Mouse (Mus musculus): ENCODE data around the gene Pskh1. TPM values are rescaled to one million over a fixed set of nuclear protein-coding genes. Genes with fewer than 3 reads are reported as not detected.

The Pskh1 gene
- polyA plus RNA-seq, 1 experiment from 2014 or later: 44.8 TPM

DNA sequence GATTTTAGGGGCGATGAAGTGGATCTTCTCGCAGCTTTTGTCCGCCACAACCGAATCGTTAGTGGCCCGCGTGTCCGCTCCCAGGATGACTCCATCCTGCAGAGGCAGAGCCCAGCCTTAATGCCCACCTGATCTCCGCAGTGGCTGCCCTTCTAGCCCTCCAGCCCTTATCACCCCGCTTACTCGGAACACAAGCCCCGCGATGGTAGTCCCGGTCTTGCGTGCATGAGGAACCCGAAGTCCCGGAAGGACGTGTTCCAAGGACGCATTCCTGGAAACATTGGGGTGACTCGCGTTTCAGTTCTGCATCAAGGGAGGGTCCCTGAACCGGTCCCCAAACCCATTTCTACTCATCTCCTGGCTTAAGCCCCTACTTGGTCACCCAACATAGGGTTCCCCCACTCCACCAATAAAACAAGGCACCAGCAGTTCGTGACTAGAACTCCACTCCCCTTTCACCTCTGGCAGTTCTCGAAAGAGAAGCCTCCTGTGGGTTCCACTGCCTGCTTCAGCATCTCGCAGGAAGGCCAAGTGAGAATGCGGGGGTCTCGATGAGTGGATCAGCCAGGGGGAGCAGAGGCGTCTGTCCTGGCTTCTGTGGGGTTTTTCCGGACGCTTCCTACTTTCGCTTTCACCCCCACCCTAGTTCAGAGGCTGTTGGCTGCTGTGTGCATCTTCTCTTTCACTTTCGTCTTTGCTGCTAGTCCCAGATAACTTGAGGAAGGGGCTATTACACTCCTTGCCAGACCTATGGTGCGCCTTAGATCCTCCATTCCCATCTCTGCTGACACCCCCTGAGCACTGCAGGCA lies 37.5 kb downstream of the Pskh1 start:
- Histone ChIP-seq H3K27me3 (no peaks in the 10 kb centered on the region), H3K4me1 (peaks cover 12% of the 10 kb centered on the region; the same call in 1 of the 2 replicates), H3K4me3 (peak overlapping the region; percentile 65), H3K9ac (peak overlapping the region; percentile 63), H3K36me3 (peaks cover 19% of the 10 kb centered on the region), H3K4me2 (replicated peaks) (peak overlapping the region; percentile 66), H3K27ac (peak overlapping the region; percentile 76), H3K9me3 (no peaks in the 10 kb centered on the region)
- WGBS: 2% methylated on average over 33 of the region's 33 CpGs
- peak; percentile 31; the same call in 1 of the 2 replicates for ATAC-seq (ENCODE audit: insufficient number of reproducible peaks, insufficient read depth, low FRiP score, low TSS enrichment)

DNA sequence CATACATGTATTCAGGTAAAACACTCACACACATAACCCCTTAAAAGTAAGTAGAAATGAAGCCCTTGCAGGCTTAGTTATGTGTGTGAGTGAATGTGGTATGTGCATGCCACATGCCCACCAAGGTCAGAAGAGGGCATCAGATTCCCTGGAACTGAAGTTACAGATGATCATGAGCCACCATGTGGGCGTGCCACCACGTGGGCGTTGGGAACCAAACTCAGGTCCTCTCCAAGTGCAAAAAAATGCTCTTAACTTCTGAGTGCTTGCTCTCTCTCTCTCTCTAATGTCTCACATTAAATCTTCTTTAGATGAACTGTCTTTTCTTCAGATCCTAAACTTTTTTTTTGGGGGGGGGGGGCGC lies 38.0 kb downstream of the Pskh1 start, which contains the start of gene Psmb10:
Gene Psmb10, minus strand, starts transcription at position 139 of the 364 bp plus-strand sequence.
- Histone ChIP-seq H3K4me3 (peak within 1 kb of the TSS; percentile 65), H3K27me3 (no peaks in the 10 kb centered on the region), H3K4me1 (peaks cover 12% of the 10 kb centered on the region; the same call in 1 of the 2 replicates), H3K9ac (peak within 1 kb of the TSS; percentile 63), H3K4me2 (replicated peaks) (peak within 1 kb of the TSS; percentile 66), H3K9me3 (no peaks in the 10 kb centered on the region), H3K27ac (peak within 1 kb of the TSS; percentile 76), H3K36me3 (peaks cover 18% of the 10 kb centered on the region)
- 23% methylated on average over 4 of the region's 4 CpGs for whole genome bisulfite sequencing
- no peak for ATAC-seq (ENCODE audit: insufficient number of reproducible peaks, insufficient read depth, low FRiP score, low TSS enrichment)

- Histone ChIP-seq H3K4me2 (replicated peaks) (no peak overlapping the region), H3K27me3 (no peaks in the 10 kb centered on the region), H3K27ac (no peak overlapping the region), H3K4me1 (no peaks in the 10 kb centered on the region), H3K9ac (no peak overlapping the region), H3K4me3 (no peak overlapping the region), H3K9me3 (no peaks in the 10 kb centered on the region), H3K36me3 (peaks cover 53% of the 10 kb centered on the region)
- ATAC-seq (ENCODE audit: insufficient number of reproducible peaks, insufficient read depth, low FRiP score, low TSS enrichment): no peak
- 90% methylated on average over 11 of the region's 11 CpGs for WGBS
Measured at GRCm38 (mm10) chr8:105942026-105942425, 41.8 kb downstream of the Pskh1 start.

GRCm38 (mm10) chr8:105942542-105942941 lies 42.3 kb downstream of the Pskh1 start:
- no peak overlapping the region for H3K27ac ChIP-seq
- ATAC-seq (ENCODE audit: insufficient number of reproducible peaks, insufficient read depth, low FRiP score, low TSS enrichment): no peak
- no peak overlapping the region for H3K4me2 ChIP-seq (replicated peaks)
- no peak overlapping the region for H3K4me3 ChIP-seq
- 0 out of 2 replicates have a peak overlapping the region, but pooled peaks have one; percentile 4 for H3K9ac ChIP-seq
- no peaks in the 10 kb centered on the region for H3K9me3 ChIP-seq
- H3K27me3 ChIP-seq: no peaks in the 10 kb centered on the region
- 93% methylated on average over 5 of the region's 5 CpGs for WGBS
- peaks cover 58% of the 10 kb centered on the region for H3K36me3 ChIP-seq
- no peaks in the 10 kb centered on the region for H3K4me1 ChIP-seq

GRCm38 (mm10) chr8:105943321-105943739 lies 43.1 kb downstream of the Pskh1 start, which contains the start of gene Lcat:
Lcat (minus strand) TSS chr8:105943382.
- no peaks in the 10 kb centered on the region for H3K4me1 ChIP-seq
- H3K36me3 ChIP-seq: peaks cover 65% of the 10 kb centered on the region
- 0 out of 2 replicates have a peak within 1 kb of the TSS, but pooled peaks have one; percentile 4 for H3K9ac ChIP-seq
- H3K27me3 ChIP-seq: no peaks in the 10 kb centered on the region
- no peak for ATAC-seq (ENCODE audit: insufficient number of reproducible peaks, insufficient read depth, low FRiP score, low TSS enrichment)
- H3K9me3 ChIP-seq: no peaks in the 10 kb centered on the region
- H3K4me2 ChIP-seq (replicated peaks): no peak within 1 kb of the TSS
- no peak within 1 kb of the TSS for H3K4me3 ChIP-seq
- WGBS: 76% methylated on average over 7 of the region's 8 CpGs
- no peak within 1 kb of the TSS for H3K27ac ChIP-seq

DNA sequence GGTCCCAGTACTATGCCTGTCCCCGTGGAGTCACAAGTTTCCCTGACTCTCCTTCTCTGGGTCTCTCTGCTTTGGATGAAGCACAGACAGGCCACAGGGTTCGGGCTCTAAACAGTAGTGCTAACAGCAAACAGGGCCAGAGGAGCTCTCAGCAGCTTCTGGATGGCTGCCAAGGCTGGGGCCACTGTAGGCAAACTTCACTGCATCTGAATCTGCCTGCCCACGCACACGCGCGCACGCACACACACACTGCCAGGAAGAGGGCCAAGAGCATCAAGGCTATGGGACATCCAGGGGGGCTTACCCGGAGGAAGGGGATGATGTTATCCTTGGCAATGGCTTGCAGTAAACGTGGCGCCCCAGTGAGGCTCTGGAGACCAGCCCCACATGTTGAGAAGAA lies 49.1 kb downstream of the Pskh1 start:
- no peak for ATAC-seq (ENCODE audit: insufficient number of reproducible peaks, insufficient read depth, low FRiP score, low TSS enrichment)
- H3K9me3 ChIP-seq: no peaks in the 10 kb centered on the region
- no peaks in the 10 kb centered on the region for H3K4me1 ChIP-seq
- WGBS: 88% methylated on average over 10 of the region's 10 CpGs
- H3K27me3 ChIP-seq: no peaks in the 10 kb centered on the region
- H3K4me2 ChIP-seq (replicated peaks): no peak overlapping the region
- H3K27ac ChIP-seq: no peak overlapping the region
- no peak overlapping the region for H3K4me3 ChIP-seq
- peaks cover 90% of the 10 kb centered on the region for H3K36me3 ChIP-seq
- no peak overlapping the region for H3K9ac ChIP-seq

DNA sequence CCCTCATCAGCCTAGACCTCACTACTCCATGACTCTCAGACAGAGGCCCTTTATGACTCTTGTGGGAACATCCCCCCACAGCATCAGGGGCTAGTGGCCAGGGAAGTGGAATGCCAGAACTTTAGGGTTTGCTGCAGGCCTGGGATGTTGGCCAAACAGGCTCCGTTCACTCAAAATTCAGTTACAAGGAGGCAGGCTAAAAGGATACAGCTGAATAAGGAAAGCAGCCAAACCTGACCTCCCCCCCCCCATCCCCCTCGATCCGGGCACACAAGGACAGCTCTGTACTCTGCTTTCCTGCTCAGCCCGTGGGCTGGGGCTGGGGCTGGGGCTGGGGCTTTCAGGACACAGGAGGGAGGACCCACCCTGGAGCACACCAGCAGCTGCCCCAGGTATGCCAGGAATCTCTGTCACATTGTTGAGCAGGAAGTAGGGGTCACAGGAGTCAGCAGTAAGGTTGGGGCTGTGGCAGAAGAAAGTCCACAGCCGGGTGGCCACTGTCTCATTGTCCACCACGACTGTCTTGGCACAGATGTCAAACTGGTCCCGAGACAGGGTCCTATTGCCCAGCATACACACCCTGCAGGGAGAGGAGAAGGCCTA lies 50.9 kb downstream of the Pskh1 start:
- H3K36me3 ChIP-seq: peaks cover 84% of the 10 kb centered on the region
- ATAC-seq (ENCODE audit: insufficient number of reproducible peaks, insufficient read depth, low FRiP score, low TSS enrichment): peak; percentile 13; the same call in 1 of the 2 replicates

GRCm38 (mm10) chr8:105956556-105956955 lies 56.3 kb downstream of the Pskh1 start:
- Histone ChIP-seq H3K27me3 (no peaks in the 10 kb centered on the region), H3K9ac (no peak overlapping the region), H3K4me3 (no peak overlapping the region), H3K9me3 (no peaks in the 10 kb centered on the region), H3K4me1 (no peaks in the 10 kb centered on the region), H3K36me3 (peaks cover 59% of the 10 kb centered on the region), H3K27ac (no peak overlapping the region), H3K4me2 (replicated peaks) (no peak overlapping the region)
- no peak for ATAC-seq (ENCODE audit: insufficient number of reproducible peaks, insufficient read depth, low FRiP score, low TSS enrichment)
- WGBS: 93% methylated on average over 4 of the region's 4 CpGs

More for the DNA sequence above, 50.9 kb downstream of the Pskh1 start:
- Histone ChIP-seq H3K4me2 (replicated peaks) (no peak overlapping the region), H3K9me3 (no peaks in the 10 kb centered on the region), H3K27ac (0 out of 2 replicates have a peak overlapping the region, but pooled peaks have one; percentile 43), H3K9ac (no peak overlapping the region), H3K4me1 (no peaks in the 10 kb centered on the region), H3K4me3 (no peak overlapping the region), H3K27me3 (no peaks in the 10 kb centered on the region)
- 13% methylated on average over 7 of the region's 7 CpGs for WGBS

DNA sequence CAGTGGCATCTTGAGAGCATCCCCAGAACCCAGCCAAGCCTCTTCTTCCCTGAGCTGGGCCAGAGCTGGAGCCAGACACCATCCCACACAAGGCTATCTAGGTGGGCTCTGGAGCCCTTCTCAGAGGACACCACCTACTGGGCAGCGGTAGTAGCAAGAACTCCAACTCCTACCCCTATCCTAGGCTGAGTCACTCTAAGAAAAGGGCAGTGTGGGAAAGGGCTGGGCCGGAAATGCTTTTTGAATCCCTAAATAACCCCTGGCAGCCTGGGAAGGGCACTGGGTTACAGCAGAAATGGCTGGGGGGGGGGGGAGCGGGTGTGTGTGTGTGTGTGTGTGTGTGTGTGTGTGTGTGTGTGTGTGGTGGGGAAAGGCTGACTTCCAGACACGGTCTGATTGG lies 57.6 kb downstream of the Pskh1 start:
- H3K9ac ChIP-seq: no peak overlapping the region
- 66% methylated on average over 3 of the region's 4 CpGs for WGBS
- no peak overlapping the region for H3K27ac ChIP-seq
- no peak overlapping the region for H3K4me2 ChIP-seq (replicated peaks)
- no peaks in the 10 kb centered on the region for H3K9me3 ChIP-seq
- H3K4me3 ChIP-seq: no peak overlapping the region
- no peak for ATAC-seq (ENCODE audit: insufficient number of reproducible peaks, insufficient read depth, low FRiP score, low TSS enrichment)
- peaks cover 53% of the 10 kb centered on the region for H3K36me3 ChIP-seq
- no peaks in the 10 kb centered on the region for H3K27me3 ChIP-seq
- H3K4me1 ChIP-seq: no peaks in the 10 kb centered on the region; the same call in 1 of the 2 replicates

GRCm38 (mm10) chr8:105959350-105959749 lies 59.1 kb downstream of the Pskh1 start:
- H3K36me3 ChIP-seq: peaks cover 38% of the 10 kb centered on the region
- H3K9ac ChIP-seq: no peak overlapping the region
- H3K27ac ChIP-seq: no peak overlapping the region
- H3K4me3 ChIP-seq: no peak overlapping the region
- no peaks in the 10 kb centered on the region for H3K9me3 ChIP-seq
- no peak overlapping the region for H3K4me2 ChIP-seq (replicated peaks)
- H3K4me1 ChIP-seq: peaks cover 6% of the 10 kb centered on the region
- no peaks in the 10 kb centered on the region for H3K27me3 ChIP-seq
- no peak for ATAC-seq (ENCODE audit: insufficient number of reproducible peaks, insufficient read depth, low FRiP score, low TSS enrichment)
- 86% methylated on average over 7 of the region's 7 CpGs for WGBS

- WGBS: 76% methylated on average over 14 of the region's 14 CpGs
- no peak overlapping the region for H3K4me3 ChIP-seq
- no peak overlapping the region for H3K27ac ChIP-seq
- no peak overlapping the region for H3K9ac ChIP-seq
- no peaks in the 10 kb centered on the region for H3K27me3 ChIP-seq
- no peak for ATAC-seq (ENCODE audit: insufficient number of reproducible peaks, insufficient read depth, low FRiP score, low TSS enrichment)
- no peaks in the 10 kb centered on the region for H3K9me3 ChIP-seq
- H3K4me2 ChIP-seq (replicated peaks): no peak overlapping the region
- peaks cover 15% of the 10 kb centered on the region for H3K4me1 ChIP-seq
- peaks cover 28% of the 10 kb centered on the region for H3K36me3 ChIP-seq
Measured at GRCm38 (mm10) chr8:105961101-105961500, 60.9 kb downstream of the Pskh1 start.

DNA sequence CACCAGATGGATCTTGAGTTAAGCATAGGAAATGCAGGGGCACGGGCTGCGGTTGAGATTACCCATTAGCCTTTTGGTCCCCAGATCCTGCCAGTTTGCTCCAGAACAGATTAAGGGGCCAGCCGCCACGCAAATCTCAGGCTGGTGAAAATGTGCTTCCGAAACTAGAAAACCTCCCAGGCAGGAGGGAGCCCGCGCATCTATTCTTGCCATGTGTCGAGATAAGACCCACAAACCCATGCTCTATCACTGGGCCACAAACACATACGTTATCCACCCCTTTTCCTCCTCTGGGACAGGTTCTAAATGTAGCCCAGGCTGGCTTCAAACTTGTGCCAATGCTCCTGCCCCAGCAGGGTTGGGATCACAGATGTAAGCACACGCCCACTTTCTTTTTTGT lies 61.3 kb downstream of the Pskh1 start:
- no peak overlapping the region for H3K4me3 ChIP-seq
- 83% methylated on average over 10 of the region's 10 CpGs for WGBS
- no peaks in the 10 kb centered on the region for H3K27me3 ChIP-seq
- peaks cover 26% of the 10 kb centered on the region for H3K36me3 ChIP-seq
- no peak overlapping the region for H3K9ac ChIP-seq
- no peaks in the 10 kb centered on the region for H3K9me3 ChIP-seq
- no peak overlapping the region for H3K27ac ChIP-seq
- no peak for ATAC-seq (ENCODE audit: insufficient number of reproducible peaks, insufficient read depth, low FRiP score, low TSS enrichment)
- H3K4me1 ChIP-seq: peaks cover 19% of the 10 kb centered on the region
- no peak overlapping the region for H3K4me2 ChIP-seq (replicated peaks)

All from embryonic facial prominence, embryonic 12.5 days (tissue).